Mouse (Mus musculus): ENCODE results near the gene Eef1a1. TPM values are rescaled to one million over a fixed set of nuclear protein-coding genes. Genes with fewer than 3 reads are reported as not detected.

The Eef1a1 gene
- polyA plus RNA-seq, 1 experiment from 2014 or later = 3,838 TPM

GRCm38 (mm10) chr9:78429551-78429950, 59.4 kb downstream of the Eef1a1 start:
- Histone ChIP-seq H3K9ac (ENCODE audit: low read depth, low read length) (no peak overlapping the region), H3K4me2 (no peak overlapping the region), H3K27me3 (ENCODE audit: control insufficient read depth, insufficient read depth, low read length) (no peaks in the 10 kb centered on the region; the same call in 1 of the 2 replicates), H3K4me1 (ENCODE audit: control insufficient read depth, insufficient read depth, low read length) (peaks cover 6% of the 10 kb centered on the region; the same call in 1 of the 2 replicates), H3K27ac (ENCODE audit: low read depth, low read length) (no peak overlapping the region), H3K4me3 (ENCODE audit: low read depth, low read length) (no peak overlapping the region), H3K36me3 (ENCODE audit: control insufficient read depth, insufficient read depth, low read length) (no peaks in the 10 kb centered on the region), H3K9me3 (replicated peaks; ENCODE audit: control insufficient read depth, low read length) (no peaks in the 10 kb centered on the region)
- no peak for ATAC-seq (replicated peaks; ENCODE audit: insufficient number of reproducible peaks, low FRiP score, low TSS enrichment)
- WGBS (ENCODE audit: insufficient replicate concordance) = 50% methylated on average over 2 of the region's 2 CpGs

GRCm38 (mm10) chr9:78428870-78429432, 60.0 kb downstream of the Eef1a1 start:
- no peaks in the 10 kb centered on the region; the same call in 1 of the 2 replicates for H3K27me3 ChIP-seq (ENCODE audit: control insufficient read depth, insufficient read depth, low read length)
- no peak overlapping the region for H3K27ac ChIP-seq (ENCODE audit: low read depth, low read length)
- H3K4me1 ChIP-seq (ENCODE audit: control insufficient read depth, insufficient read depth, low read length) = peaks cover 6% of the 10 kb centered on the region; the same call in 1 of the 2 replicates
- H3K36me3 ChIP-seq (ENCODE audit: control insufficient read depth, insufficient read depth, low read length) = no peaks in the 10 kb centered on the region
- 74% methylated on average over 4 of the region's 4 CpGs for WGBS (ENCODE audit: insufficient replicate concordance)
- no peaks in the 10 kb centered on the region for H3K9me3 ChIP-seq (replicated peaks; ENCODE audit: control insufficient read depth, low read length)
- H3K9ac ChIP-seq (ENCODE audit: low read depth, low read length) = no peak overlapping the region
- H3K4me3 ChIP-seq (ENCODE audit: low read depth, low read length) = no peak overlapping the region
- H3K4me2 ChIP-seq = no peak overlapping the region
- ATAC-seq (replicated peaks; ENCODE audit: insufficient number of reproducible peaks, low FRiP score, low TSS enrichment) = no peak

Small RNA genes within 50 kb of the gene (microRNA-seq; reads per million reads assigned to microRNA genes)
- 0.20 reads per million for gene Gm26377 (ENCODE audit: borderline number of aligned reads)

Other genes with a start within 250 kb of the Eef1a1 start
- not detected in 2 replicates for gene Gm3776, start 232.0 kb downstream of the Eef1a1 start, polyA plus RNA-seq (2014; fragmentation: Nextera tagmentation; extraction: Ambion mirVana)
- gene Gm10639, start 199.2 kb downstream of the Eef1a1 start, polyA plus RNA-seq (2014; fragmentation: Nextera tagmentation; extraction: Ambion mirVana) = not detected in 2 replicates
- not detected in 2 replicates for gene Omt2a, start 174.4 kb downstream of the Eef1a1 start, polyA plus RNA-seq (2014; fragmentation: Nextera tagmentation; extraction: Ambion mirVana)
- gene Omt2b, start 161.6 kb downstream of the Eef1a1 start, polyA plus RNA-seq (2014; fragmentation: Nextera tagmentation; extraction: Ambion mirVana) = not detected in 2 replicates
- gene Gsta2, start 133.4 kb downstream of the Eef1a1 start, polyA plus RNA-seq (2014; fragmentation: Nextera tagmentation; extraction: Ambion mirVana) = not detected in 2 replicates
- gene Dppa5a, start 121.0 kb downstream of the Eef1a1 start, polyA plus RNA-seq (2014; fragmentation: Nextera tagmentation; extraction: Ambion mirVana) = not detected in 2 replicates
- 0.77 and 0.99 TPM in 2 replicates for gene Ooep, start 110.4 kb downstream of the Eef1a1 start, polyA plus RNA-seq (2014; fragmentation: Nextera tagmentation; extraction: Ambion mirVana)
- gene Ddx43, start 93.4 kb downstream of the Eef1a1 start, polyA plus RNA-seq (2014; fragmentation: Nextera tagmentation; extraction: Ambion mirVana) = 0.32 TPM in 1 of 2 replicates, not detected in the other
- 0.44 and 0.72 TPM in 2 replicates for gene Cgas, start 45.9 kb downstream of the Eef1a1 start, polyA plus RNA-seq (2014; fragmentation: Nextera tagmentation; extraction: Ambion mirVana)
- 27.6 and 28.2 TPM in 2 replicates for gene Mto1, start 40.9 kb downstream of the Eef1a1 start, polyA plus RNA-seq (2014; fragmentation: Nextera tagmentation; extraction: Ambion mirVana)
- gene Gm17324, start 40.4 kb downstream of the Eef1a1 start, polyA plus RNA-seq (2014; fragmentation: Nextera tagmentation; extraction: Ambion mirVana) = 0.46 TPM in 1 of 2 replicates, not detected in the other
- gene Slc17a5, start 98.9 kb upstream of the Eef1a1 start, polyA plus RNA-seq (2014; fragmentation: Nextera tagmentation; extraction: Ambion mirVana) = 7.4 and 7.7 TPM in 2 replicates
- 1.7 TPM in 2 replicates for gene Cd109, start 126.4 kb upstream of the Eef1a1 start, polyA plus RNA-seq (2014; fragmentation: Nextera tagmentation; extraction: Ambion mirVana)